Comparison of ENCODE assay signal across 14 mouse cellular contexts in the genomic region with DNA sequence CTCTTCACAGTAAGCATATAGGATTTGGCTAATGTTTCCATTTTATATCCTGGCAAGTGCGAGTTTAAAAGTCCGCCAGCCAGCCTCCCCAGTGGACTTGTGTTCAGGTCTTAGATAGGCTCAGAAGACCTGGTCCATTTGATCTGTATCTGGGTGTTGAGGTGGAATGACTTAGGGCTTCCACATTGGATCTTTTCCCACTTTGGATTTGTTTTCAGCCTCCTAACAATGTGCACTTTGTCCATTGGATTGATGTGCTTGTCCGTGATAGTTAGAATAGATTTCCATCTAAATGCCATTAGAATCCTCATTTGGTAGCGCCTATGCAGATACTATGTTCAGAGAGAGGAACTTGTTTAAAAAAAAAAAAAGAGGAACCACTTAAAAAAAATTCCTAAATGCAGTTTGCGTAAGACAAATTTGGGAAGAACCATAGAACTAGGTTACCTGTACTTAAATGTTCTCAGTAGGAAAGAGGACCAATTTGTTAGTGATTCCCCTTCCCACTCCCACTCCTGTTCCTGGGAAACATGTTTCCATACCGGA.
"Had no signal": no experiment of that assay in that cellular context is flagged by ENCODE, and none has a peak within 500 bp of the region (broad histone marks: within the 10 kb centered on the region; RNA-seq: fewer than 3 reads in every experiment).

No protein-coding gene starts in this region.

- ATAC-seq: midbrain, embryonic 16.5 days had no signal

- H3K4me3 ChIP-seq: limb, embryonic 15.5 days; liver, embryonic 13.5 days; midbrain, embryonic 12.5 days; neural tube, embryonic 13.5 days had no signal

- H3K27ac ChIP-seq: limb, embryonic 15.5 days; liver, embryonic 13.5 days; midbrain, embryonic 12.5 days; neural tube, embryonic 13.5 days had no signal

- H3K4me1 ChIP-seq: midbrain, embryonic 12.5 days had no signal

- H3K9me3 ChIP-seq: limb, embryonic 15.5 days; liver, embryonic 13.5 days; midbrain, embryonic 12.5 days; neural tube, embryonic 13.5 days had no signal

- H3K4me2 ChIP-seq: limb, embryonic 15.5 days; liver, embryonic 13.5 days; midbrain, embryonic 12.5 days; neural tube, embryonic 13.5 days had no signal

- H3K36me3 ChIP-seq: limb, embryonic 15.5 days; midbrain, embryonic 12.5 days; neural tube, embryonic 13.5 days had no signal

- H3K27me3 ChIP-seq: limb, embryonic 15.5 days; liver, embryonic 13.5 days; midbrain, embryonic 12.5 days; neural tube, embryonic 13.5 days had no signal

- DNase-seq: kidney, adult 8-10 months; kidney, postnatal 25 days; layer of hippocampus, adult 9-11 months; layer of hippocampus, postnatal 36 days; liver, embryonic 13.5 days; lung, adult 18-20 months; lung, postnatal 36 days; retina, postnatal 1 day; right cerebral cortex, postnatal 25 days; thymus, postnatal 4 days had no signal

- H3K9ac ChIP-seq: limb, embryonic 15.5 days; liver, embryonic 13.5 days; midbrain, embryonic 12.5 days; neural tube, embryonic 13.5 days had no signal
